Mouse (Mus musculus) thymus, postnatal 4 days (tissue): Measurements from ENCODE around the gene Ccl6.

Experiments
- DNase-seq: peaks from one replicate; pipeline ENCODE4 v3.0.0; 2021

Gene Ccl6

GRCm38 (mm10) chr11:83592853-83593252 lies at the start of gene Ccl6:
Gene Ccl6 (minus strand): TSS chr11:83593087.
- DNase-seq, result no peak

- peak; percentile 24 for DNase-seq
Measured at GRCm38 (mm10) chr11:83641216-83641615, 48.3 kb upstream of the Ccl6 start.

- peak; percentile 60 for DNase-seq
Measured at GRCm38 (mm10) chr11:83640141-83640540, 47.3 kb upstream of the Ccl6 start.

- peak; percentile 62 for DNase-seq
Measured at GRCm38 (mm10) chr11:83639533-83639932, 46.6 kb upstream of the Ccl6 start.

DNA sequence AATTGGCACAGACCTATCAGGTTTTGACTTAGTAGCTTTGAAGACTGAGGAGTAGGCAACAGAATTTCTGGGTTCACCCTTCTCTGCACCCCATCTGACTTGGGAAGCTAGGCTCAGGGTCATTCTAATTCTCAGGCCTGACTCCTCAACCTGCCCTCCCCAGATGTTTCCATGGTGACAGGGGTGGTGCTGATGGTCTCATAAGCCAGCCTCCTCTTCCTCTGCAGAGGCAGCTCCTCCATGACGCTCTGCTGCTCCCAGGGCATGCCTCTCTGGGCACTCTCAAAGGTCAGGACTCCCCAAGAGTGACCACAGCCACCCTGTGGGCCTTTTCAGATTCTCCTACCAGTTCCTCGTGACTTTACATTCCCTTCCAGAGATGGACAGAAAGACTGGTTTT lies 46.0 kb upstream of the Ccl6 start:
- peak; percentile 11 for DNase-seq

DNA sequence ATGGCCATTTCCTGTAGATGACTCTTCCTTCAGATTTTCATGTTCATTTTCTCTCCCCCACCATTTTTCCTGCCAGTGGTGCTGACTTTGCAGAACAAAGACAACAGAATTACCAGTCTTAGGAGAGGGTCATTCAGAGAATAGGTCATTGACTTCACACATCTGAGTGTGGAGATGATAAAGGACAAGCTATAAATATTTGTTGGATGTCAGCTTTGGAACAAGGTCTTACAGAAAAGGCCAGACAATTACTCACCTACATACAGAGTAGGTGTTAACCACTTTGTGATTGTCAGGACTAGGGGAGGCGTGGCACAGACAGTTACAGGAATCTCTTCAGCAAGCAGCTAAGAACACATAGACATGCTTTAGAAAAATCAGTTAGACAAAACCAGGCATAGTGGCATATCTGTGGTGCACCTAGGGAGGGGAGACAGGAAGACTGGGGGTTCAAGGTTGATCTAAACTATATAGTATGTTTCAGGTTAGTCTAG lies 43.9 kb upstream of the Ccl6 start:
- DNase-seq, result no peak

GRCm38 (mm10) chr11:83634898-83635297 lies 42.0 kb upstream of the Ccl6 start:
- no peak for DNase-seq

- no peak for DNase-seq
Measured at GRCm38 (mm10) chr11:83634425-83634824, 41.5 kb upstream of the Ccl6 start.

- DNase-seq, result no peak
Measured at GRCm38 (mm10) chr11:83632744-83633143, 39.9 kb upstream of the Ccl6 start.

DNA sequence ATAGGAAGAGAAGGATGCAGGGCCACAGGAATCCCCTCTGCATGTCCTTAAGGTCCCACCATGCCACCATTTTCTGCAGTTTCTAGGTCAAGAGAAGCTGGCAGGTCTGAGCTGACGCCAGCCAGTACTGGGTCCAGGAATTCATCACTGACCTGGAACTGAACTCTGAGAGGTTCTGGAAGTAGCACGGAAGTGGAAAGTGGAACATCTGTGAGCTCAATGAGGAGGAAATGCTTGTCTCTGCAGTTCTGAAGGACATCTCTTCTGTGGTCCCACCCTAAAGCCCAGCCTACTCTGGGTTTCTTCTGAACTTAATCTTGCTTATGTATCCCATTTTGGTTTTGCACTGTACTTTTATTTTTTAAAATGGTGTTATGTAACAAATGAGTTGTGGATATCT lies 38.2 kb upstream of the Ccl6 start:
- no peak for DNase-seq

DNA sequence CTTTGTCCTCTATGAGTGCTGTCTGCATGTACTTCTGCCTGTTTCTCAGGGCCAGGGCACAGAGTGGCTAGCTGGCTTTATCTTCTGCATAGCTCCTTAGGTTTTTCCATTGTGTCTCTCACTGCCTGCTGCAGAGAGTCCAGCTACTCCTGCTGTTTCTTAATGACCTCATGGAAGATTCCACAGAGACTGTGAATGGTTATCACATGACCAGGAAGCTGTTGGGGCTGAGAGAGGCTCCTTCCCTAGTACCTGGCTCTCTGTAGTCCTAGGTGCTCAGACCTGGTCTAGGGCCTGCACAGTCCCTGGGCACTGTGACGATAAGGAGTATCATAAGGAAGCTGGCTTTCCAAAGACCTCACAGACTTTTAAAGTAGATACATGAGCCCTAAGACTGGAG lies 37.7 kb upstream of the Ccl6 start:
- DNase-seq, result no peak

GRCm38 (mm10) chr11:83628808-83629207 lies 35.9 kb upstream of the Ccl6 start:
- DNase-seq, result no peak

DNA sequence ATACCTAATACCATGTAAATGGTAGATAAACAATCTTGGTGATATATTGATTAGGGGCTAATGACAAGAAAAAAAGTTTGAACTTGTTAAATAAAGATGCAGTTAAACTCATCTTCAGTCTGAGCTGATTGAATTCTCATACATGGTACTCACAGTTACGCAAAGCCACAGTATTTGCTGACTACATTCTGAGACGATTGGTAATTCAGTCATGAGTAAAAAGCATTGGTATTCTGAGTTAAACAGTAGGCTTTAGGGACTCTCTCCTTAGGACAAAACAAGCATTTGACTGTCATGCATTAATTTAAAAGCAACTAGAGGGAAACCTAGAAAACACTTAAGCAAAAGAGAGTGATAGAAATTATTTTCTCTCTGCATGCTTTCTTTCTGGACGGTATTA lies 30.7 kb upstream of the Ccl6 start:
- DNase-seq, result no peak

DNA sequence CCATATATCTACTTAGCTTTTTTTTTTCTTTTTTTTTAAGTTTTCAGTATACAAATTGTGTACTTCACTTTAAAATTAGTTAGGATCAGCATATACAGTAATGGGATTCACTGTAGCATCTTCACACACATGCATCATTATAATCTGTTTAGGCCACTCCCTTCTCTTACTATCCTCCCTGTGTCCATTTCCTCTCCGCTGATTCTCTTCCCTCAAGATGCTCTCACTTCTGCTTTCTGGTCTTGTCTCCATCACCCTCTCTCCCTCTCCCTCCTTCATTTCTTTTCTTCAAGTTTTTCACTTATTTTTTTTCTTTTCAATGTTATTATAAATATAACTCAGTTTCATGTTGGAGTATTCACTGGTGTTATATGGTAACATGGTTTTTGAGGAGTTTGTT lies 26.1 kb upstream of the Ccl6 start:
- DNase-seq, result no peak

DNA sequence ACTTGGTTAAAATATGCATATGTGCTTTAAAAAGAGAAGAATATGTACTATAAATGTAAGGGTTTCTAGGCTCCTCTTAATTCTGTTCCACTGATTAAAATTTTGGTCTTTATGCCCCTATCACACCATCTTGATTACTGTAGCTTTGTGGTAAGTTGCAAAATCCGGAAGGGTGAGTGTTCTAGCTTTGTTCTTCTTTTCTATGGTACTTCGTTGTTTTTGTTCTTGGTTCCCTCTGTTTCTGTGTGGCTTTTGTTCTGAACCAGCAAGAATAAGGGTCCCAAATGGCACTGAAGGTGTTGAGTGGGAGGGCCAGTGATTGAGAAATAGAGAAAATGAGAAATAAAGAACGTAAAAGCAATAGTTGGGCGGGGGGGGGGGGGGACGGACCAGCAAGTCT lies 25.4 kb upstream of the Ccl6 start:
- DNase-seq, result no peak

- DNase-seq, result no peak
Measured at GRCm38 (mm10) chr11:83616586-83616985, 23.7 kb upstream of the Ccl6 start.

DNA sequence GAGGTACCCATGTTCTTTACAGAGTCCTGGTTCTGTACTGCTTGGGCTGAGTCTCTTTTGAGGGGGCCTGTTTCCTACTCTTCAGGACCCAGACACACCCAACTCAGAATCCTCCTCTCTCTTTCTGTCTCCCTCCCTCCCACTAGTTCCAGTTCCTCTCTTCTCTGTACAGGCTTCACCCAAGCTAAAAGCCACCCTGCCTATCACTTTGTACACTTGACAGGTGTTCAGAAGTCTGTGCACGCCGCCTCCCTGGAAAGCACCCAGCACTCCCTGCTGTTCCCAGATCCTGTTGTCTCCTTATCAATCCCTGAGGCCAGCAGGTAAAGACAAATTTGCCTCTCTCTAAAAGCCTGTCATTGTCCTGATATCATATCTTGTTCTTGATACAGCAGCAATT lies 18.0 kb upstream of the Ccl6 start:
- no peak for DNase-seq

GRCm38 (mm10) chr11:83606396-83606795 lies 13.5 kb upstream of the Ccl6 start:
- no peak for DNase-seq

DNA sequence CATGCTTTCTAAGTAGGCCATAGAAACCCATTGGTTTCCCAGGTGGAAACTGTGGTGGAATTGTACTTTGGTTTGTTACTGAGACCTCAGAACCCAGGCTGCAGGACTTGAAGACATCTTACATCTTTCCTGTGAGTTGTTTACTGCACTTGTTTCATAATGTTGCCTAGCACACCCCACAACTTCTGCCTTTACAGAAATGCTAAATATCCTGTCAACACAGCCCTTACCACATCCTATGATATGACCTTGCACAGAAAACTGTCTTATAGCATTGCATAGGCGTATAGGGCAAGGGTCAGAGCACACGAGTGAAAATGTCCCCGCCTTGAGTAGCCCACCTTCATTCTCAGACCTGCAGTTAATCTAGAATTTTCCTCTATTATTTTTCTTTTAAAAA lies 12.6 kb upstream of the Ccl6 start:
- DNase-seq, result no peak

DNA sequence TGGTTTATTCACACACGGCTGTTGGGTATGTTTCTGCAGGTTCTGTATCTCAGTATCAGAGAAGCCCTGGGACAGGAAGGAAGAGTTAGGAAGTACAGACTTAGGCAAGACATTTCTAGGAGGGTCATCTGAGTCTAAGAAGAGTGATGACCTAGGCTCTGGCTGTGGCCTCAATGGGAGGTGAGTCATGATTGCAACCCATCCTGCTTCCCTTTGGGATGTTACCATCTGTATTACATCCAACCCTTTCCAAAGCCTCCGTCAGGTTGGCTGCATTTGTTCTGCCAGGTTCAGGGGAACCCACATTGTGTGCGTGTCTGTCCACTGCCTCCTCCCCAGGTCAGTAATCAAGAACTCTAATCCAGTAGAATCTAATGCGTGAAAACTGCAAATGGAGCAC lies 11.8 kb upstream of the Ccl6 start:
- DNase-seq, result no peak

GRCm38 (mm10) chr11:83603399-83603798 lies 10.5 kb upstream of the Ccl6 start:
- DNase-seq, result no peak

- DNase-seq, result no peak
Measured at GRCm38 (mm10) chr11:83600576-83600975, 7.7 kb upstream of the Ccl6 start.

- DNase-seq, result no peak
Measured at GRCm38 (mm10) chr11:83598991-83599390, 6.1 kb upstream of the Ccl6 start.

GRCm38 (mm10) chr11:83598207-83598837 lies 5.4 kb upstream of the Ccl6 start:
- no peak for DNase-seq

- no peak for DNase-seq
Measured at GRCm38 (mm10) chr11:83597796-83598195, 4.9 kb upstream of the Ccl6 start.
